Mouse (Mus musculus) left cerebral cortex, postnatal 14 days (tissue): ENCODE measurements at regions not wholly inside any gene's neighbourhood (a gene's known extent, or its start where the extent isn't known, plus 50 kb on each side); places are given as distances from the start of the nearest gene placed in this dataset.

Source experiments
- DNase-seq, 2 experiments: peaks; one replicate each; pipeline ENCODE4 v3.0.0; 2021 to 2022; ENCODE audit warnings: low spot score in 2 of 2, mixed read lengths in 1 of 2
- intact Hi-C: fragments of 180-260 bp; cut with DNase I; formaldehyde crosslinking; loops from one replicate; pipeline ENCODE4 v1.15.1; 2025

GRCm38 (mm10) chr16:71944165-71944564 lies 363.9 kb upstream of the Robo1 start:
- intact Hi-C loops = no loop called here
- DNase-seq = no peak

- DNase-seq = no peak
- intact Hi-C loops = no loop called here
These were observed 363.3 kb upstream of the Robo1 start for GRCm38 (mm10) chr16:71944846-71945245.

GRCm38 (mm10) chr16:71952879-71953406 lies 355.2 kb upstream of the Robo1 start:
- intact Hi-C loops = no loop called here
- no peak for DNase-seq

- intact Hi-C loops = no loop called here
- no peak for DNase-seq
These were observed 344.5 kb upstream of the Robo1 start for GRCm38 (mm10) chr16:71963579-71963978.

- intact Hi-C loops = no loop called here
- DNase-seq = no peak
These were observed 334.3 kb upstream of the Robo1 start for GRCm38 (mm10) chr16:71973811-71974210.

GRCm38 (mm10) chr16:71997634-71998278 lies 310.4 kb upstream of the Robo1 start:
- DNase-seq = no peak
- intact Hi-C loops = no loop called here

GRCm38 (mm10) chr16:72027404-72028215 lies 280.5 kb upstream of the Robo1 start:
- intact Hi-C loops = no loop called here
- peak in 1 of 2 experiments; percentile 25 for DNase-seq

- no peak for DNase-seq
- intact Hi-C loops = no loop called here
These were observed 279.9 kb upstream of the Robo1 start for GRCm38 (mm10) chr16:72028216-72028610.

GRCm38 (mm10) chr16:72028798-72029197 lies 279.3 kb upstream of the Robo1 start:
- DNase-seq = peak in 1 of 2 experiments; percentile 9
- intact Hi-C loops = no loop called here

- DNase-seq = no peak
- intact Hi-C loops = no loop called here
These were observed 278.8 kb upstream of the Robo1 start for GRCm38 (mm10) chr16:72029273-72029672.

- no peak for DNase-seq
These were observed 239.9 kb upstream of the Robo1 start for GRCm38 (mm10) chr16:72068254-72068653.

GRCm38 (mm10) chr16:72069581-72069980 lies 238.5 kb upstream of the Robo1 start:
- intact Hi-C loops = no loop called here
- DNase-seq = no peak

More at GRCm38 (mm10) chr16:72068254-72068653, 239.9 kb upstream of the Robo1 start:
- intact Hi-C loops = no loop called here

- intact Hi-C loops = no loop called here
- DNase-seq = no peak
These were observed 236.2 kb upstream of the Robo1 start for GRCm38 (mm10) chr16:72071756-72072471.

- DNase-seq = no peak
- intact Hi-C loops = no loop called here
These were observed 222.9 kb upstream of the Robo1 start for GRCm38 (mm10) chr16:72085181-72085580.

GRCm38 (mm10) chr16:72088053-72088452 lies 220.1 kb upstream of the Robo1 start:
- no peak for DNase-seq

GRCm38 (mm10) chr16:72088916-72089315 lies 219.2 kb upstream of the Robo1 start:
- intact Hi-C loops = no loop called here
- no peak for DNase-seq

More at GRCm38 (mm10) chr16:72088053-72088452, 220.1 kb upstream of the Robo1 start:
- intact Hi-C loops = no loop called here
